Mouse (Mus musculus): ENCODE results near the gene Tead1. TPM values are rescaled to one million over a fixed set of nuclear protein-coding genes. Genes with fewer than 3 reads are reported as not detected.

Tead1 gene
- polyA plus RNA-seq, 1 experiment, result 25.1 TPM

DNA sequence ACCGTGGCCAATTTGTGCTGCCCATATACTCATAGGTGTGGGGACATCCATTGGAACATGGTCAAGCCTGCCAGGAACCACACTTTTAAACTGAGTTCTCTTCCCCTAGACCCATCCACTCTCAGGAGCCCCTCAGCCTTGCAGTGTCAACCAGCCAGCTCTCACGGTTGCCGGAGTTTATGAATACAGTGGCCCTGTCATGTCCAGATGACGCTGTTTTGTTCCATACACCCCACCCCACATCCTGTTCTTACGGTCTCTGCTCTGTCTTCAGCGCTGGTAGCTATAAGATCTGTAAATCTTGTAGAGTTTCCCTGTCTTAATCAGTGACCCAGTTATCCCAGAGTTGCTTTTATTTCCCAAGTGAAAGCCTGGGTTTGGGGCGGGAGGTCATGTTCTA is 222.6 kb downstream of the Tead1 start:
- Histone ChIP-seq H3K36me3 (ENCODE audit: control insufficient read depth, insufficient read depth) (peaks cover 25% of the 10 kb centered on the region), H3K4me3 (ENCODE audit: insufficient read depth, poor library complexity, severe bottlenecking) (no peak overlapping the region), H3ac (ENCODE audit: control insufficient read depth, insufficient read length, low read depth) (no peak overlapping the region), H3K27me3 (ENCODE audit: control insufficient read depth, insufficient read depth, insufficient read length) (no peaks in the 10 kb centered on the region), H3K79me2 (ENCODE audit: control insufficient read depth, insufficient read depth) (no peaks in the 10 kb centered on the region), H3K79me3 (ENCODE audit: low read depth) (no peaks in the 10 kb centered on the region)
- TF ChIP-seq CEBPB (IDR thresholded peaks at IDR 0.05; ENCODE audit: low read depth), result no peak
- no peak for TF ChIP-seq CTCF (IDR thresholded peaks at IDR 0.05; ENCODE audit: control insufficient read depth, insufficient read depth, insufficient read length)
- no peak for TF ChIP-seq MYOG (IDR thresholded peaks at IDR 0.05; ENCODE audit: control insufficient read depth, extremely low read depth, insufficient read length)
- TF ChIP-seq MAX (IDR thresholded peaks at IDR 0.05), result no peak
- TF ChIP-seq MYOD1 (IDR thresholded peaks at IDR 0.05; ENCODE audit: control insufficient read depth, insufficient read length, low read depth), result no peak
- no peak for TF ChIP-seq USF1 (IDR thresholded peaks at IDR 0.05; ENCODE audit: low read depth)
- no peak for TF ChIP-seq FOSL1 (IDR thresholded peaks at IDR 0.05; ENCODE audit: insufficient read depth, low read length, poor library complexity, severe bottlenecking)

DNA sequence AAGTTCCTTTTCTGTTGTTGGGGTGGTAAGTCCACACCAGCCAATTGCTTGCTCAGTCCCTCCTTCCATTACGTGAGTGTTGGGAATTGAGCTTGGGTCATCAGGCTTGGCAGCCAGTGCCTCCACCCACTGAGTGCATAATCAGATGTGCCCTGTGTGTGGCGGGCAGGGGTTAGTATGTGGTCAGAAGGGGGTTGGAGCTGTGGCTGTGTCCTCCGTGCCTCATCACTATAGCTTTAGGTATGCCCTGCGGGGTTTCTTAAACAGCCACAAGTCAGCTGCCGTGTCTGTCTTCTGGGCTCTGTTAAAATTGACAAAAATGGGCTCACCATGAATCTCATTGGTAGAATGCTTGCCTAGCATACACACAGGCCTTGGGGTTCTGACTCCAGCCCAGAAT is 227.7 kb downstream of the Tead1 start:
- Histone ChIP-seq H3ac (ENCODE audit: control insufficient read depth, insufficient read length, low read depth) (no peak overlapping the region), H3K27me3 (ENCODE audit: control insufficient read depth, insufficient read depth, insufficient read length) (no peaks in the 10 kb centered on the region), H3K79me3 (ENCODE audit: low read depth) (no peaks in the 10 kb centered on the region), H3K79me2 (ENCODE audit: control insufficient read depth, insufficient read depth) (no peaks in the 10 kb centered on the region), H3K36me3 (ENCODE audit: control insufficient read depth, insufficient read depth) (no peaks in the 10 kb centered on the region), H3K4me3 (ENCODE audit: insufficient read depth, poor library complexity, severe bottlenecking) (no peak overlapping the region)
- no peak for TF ChIP-seq FOSL1 (IDR thresholded peaks at IDR 0.05; ENCODE audit: insufficient read depth, low read length, poor library complexity, severe bottlenecking)
- TF ChIP-seq MYOG (IDR thresholded peaks at IDR 0.05; ENCODE audit: control insufficient read depth, extremely low read depth, insufficient read length), result no peak
- TF ChIP-seq CEBPB (IDR thresholded peaks at IDR 0.05; ENCODE audit: low read depth), result no peak
- TF ChIP-seq MYOD1 (IDR thresholded peaks at IDR 0.05; ENCODE audit: control insufficient read depth, insufficient read length, low read depth), result peak; percentile 66
- no peak for TF ChIP-seq USF1 (IDR thresholded peaks at IDR 0.05; ENCODE audit: low read depth)
- no peak for TF ChIP-seq MAX (IDR thresholded peaks at IDR 0.05)
- no peak for TF ChIP-seq CTCF (IDR thresholded peaks at IDR 0.05; ENCODE audit: control insufficient read depth, insufficient read depth, insufficient read length)

DNA sequence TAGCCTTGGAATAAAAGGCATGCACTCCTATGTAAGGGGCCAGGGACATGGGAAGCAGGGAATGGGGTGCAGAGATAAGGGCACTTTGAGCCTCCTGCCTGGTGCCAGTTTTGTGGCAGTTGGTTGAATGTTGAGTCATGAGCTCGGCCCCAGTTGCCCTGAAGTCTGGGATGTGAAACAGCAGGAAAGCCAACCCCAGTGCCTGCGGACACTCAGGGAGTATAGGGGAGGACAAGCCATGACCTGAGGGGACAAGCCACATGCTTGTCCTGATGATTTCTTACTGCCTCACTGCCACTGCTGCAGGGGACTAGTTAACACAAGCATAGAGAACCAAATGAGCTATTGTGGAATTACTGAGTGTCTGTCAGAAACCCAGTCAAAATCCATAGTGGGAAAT is 228.3 kb downstream of the Tead1 start:
- TF ChIP-seq MYOD1 (IDR thresholded peaks at IDR 0.05; ENCODE audit: control insufficient read depth, insufficient read length, low read depth) (no peak), MAX (IDR thresholded peaks at IDR 0.05) (no peak), CEBPB (IDR thresholded peaks at IDR 0.05; ENCODE audit: low read depth) (no peak), FOSL1 (IDR thresholded peaks at IDR 0.05; ENCODE audit: insufficient read depth, low read length, poor library complexity, severe bottlenecking) (no peak), USF1 (IDR thresholded peaks at IDR 0.05; ENCODE audit: low read depth) (no peak), MYOG (IDR thresholded peaks at IDR 0.05; ENCODE audit: control insufficient read depth, extremely low read depth, insufficient read length) (no peak), CTCF (IDR thresholded peaks at IDR 0.05; ENCODE audit: control insufficient read depth, insufficient read depth, insufficient read length) (no peak)
- Histone ChIP-seq H3K27me3 (ENCODE audit: control insufficient read depth, insufficient read depth, insufficient read length) (no peaks in the 10 kb centered on the region), H3K36me3 (ENCODE audit: control insufficient read depth, insufficient read depth) (no peaks in the 10 kb centered on the region), H3K79me3 (ENCODE audit: low read depth) (no peaks in the 10 kb centered on the region), H3K4me3 (ENCODE audit: insufficient read depth, poor library complexity, severe bottlenecking) (no peak overlapping the region), H3ac (ENCODE audit: control insufficient read depth, insufficient read length, low read depth) (no peak overlapping the region), H3K79me2 (ENCODE audit: control insufficient read depth, insufficient read depth) (no peaks in the 10 kb centered on the region)

DNA sequence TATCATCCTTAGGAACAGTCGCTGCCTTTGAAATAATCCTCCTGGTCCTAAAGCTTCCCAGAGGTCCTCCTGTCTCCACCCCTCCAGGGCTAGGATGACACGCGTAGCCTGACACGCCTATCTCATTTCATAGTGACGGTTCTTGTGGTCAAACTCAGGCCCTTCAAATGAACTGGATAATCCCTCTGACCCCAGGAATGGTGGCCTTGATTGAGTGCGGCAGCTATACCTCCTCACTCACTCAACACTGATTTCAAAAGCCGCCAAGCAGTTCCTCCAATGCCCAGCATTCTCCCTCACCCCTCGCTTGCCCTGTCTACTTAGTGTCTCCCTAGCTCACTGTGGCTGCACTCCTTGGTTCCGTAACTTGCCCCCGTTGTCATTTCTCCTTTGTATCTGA is 230.0 kb downstream of the Tead1 start:
- H3K79me2 ChIP-seq (ENCODE audit: control insufficient read depth, insufficient read depth), result no peaks in the 10 kb centered on the region
- H3K27me3 ChIP-seq (ENCODE audit: control insufficient read depth, insufficient read depth, insufficient read length), result no peaks in the 10 kb centered on the region
- TF ChIP-seq MAX (IDR thresholded peaks at IDR 0.05) (no peak), CEBPB (IDR thresholded peaks at IDR 0.05; ENCODE audit: low read depth) (no peak), CTCF (IDR thresholded peaks at IDR 0.05; ENCODE audit: control insufficient read depth, insufficient read depth, insufficient read length) (no peak), USF1 (IDR thresholded peaks at IDR 0.05; ENCODE audit: low read depth) (no peak), MYOD1 (IDR thresholded peaks at IDR 0.05; ENCODE audit: control insufficient read depth, insufficient read length, low read depth) (peak; percentile 55)

DNA sequence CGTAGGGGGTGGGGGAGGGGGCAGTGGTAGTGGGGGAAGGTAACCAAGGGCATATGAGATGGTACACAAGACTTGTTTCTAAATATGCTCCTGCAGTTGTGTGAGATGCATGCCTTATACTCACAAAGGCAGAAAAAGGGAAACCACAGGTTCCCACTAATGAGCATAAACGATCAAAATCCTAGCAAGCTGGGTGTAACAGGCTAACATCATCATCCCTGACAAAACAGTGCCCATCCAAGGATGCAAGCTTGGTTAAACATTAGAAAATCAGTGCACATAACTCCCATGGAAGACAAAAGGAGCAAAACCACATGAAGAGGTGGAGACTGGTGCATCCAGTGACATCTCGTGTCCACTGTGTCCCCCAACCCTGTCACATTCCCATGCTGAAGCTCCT is 233.9 kb downstream of the Tead1 start:
- H3ac ChIP-seq (ENCODE audit: control insufficient read depth, insufficient read length, low read depth), result no peak overlapping the region
- no peak overlapping the region for H3K4me3 ChIP-seq (ENCODE audit: insufficient read depth, poor library complexity, severe bottlenecking)
- no peaks in the 10 kb centered on the region for H3K36me3 ChIP-seq (ENCODE audit: control insufficient read depth, insufficient read depth)
- H3K79me2 ChIP-seq (ENCODE audit: control insufficient read depth, insufficient read depth), result no peaks in the 10 kb centered on the region
- TF ChIP-seq USF1 (IDR thresholded peaks at IDR 0.05; ENCODE audit: low read depth), result no peak
- no peak for TF ChIP-seq CEBPB (IDR thresholded peaks at IDR 0.05; ENCODE audit: low read depth)
- TF ChIP-seq MAX (IDR thresholded peaks at IDR 0.05), result no peak
- no peak for TF ChIP-seq MYOD1 (IDR thresholded peaks at IDR 0.05; ENCODE audit: control insufficient read depth, insufficient read length, low read depth)
- TF ChIP-seq FOSL1 (IDR thresholded peaks at IDR 0.05; ENCODE audit: insufficient read depth, low read length, poor library complexity, severe bottlenecking), result no peak
- no peak for TF ChIP-seq MYOG (IDR thresholded peaks at IDR 0.05; ENCODE audit: control insufficient read depth, extremely low read depth, insufficient read length)
- no peak for TF ChIP-seq CTCF (IDR thresholded peaks at IDR 0.05; ENCODE audit: control insufficient read depth, insufficient read depth, insufficient read length)
- H3K27me3 ChIP-seq (ENCODE audit: control insufficient read depth, insufficient read depth, insufficient read length), result no peaks in the 10 kb centered on the region
- H3K79me3 ChIP-seq (ENCODE audit: low read depth), result no peaks in the 10 kb centered on the region

More for the DNA sequence above, 230.0 kb downstream of the Tead1 start:
- no peak overlapping the region for H3K4me3 ChIP-seq (ENCODE audit: insufficient read depth, poor library complexity, severe bottlenecking)
- no peaks in the 10 kb centered on the region for H3K79me3 ChIP-seq (ENCODE audit: low read depth)
- no peaks in the 10 kb centered on the region for H3K36me3 ChIP-seq (ENCODE audit: control insufficient read depth, insufficient read depth)
- H3ac ChIP-seq (ENCODE audit: control insufficient read depth, insufficient read length, low read depth), result no peak overlapping the region

DNA sequence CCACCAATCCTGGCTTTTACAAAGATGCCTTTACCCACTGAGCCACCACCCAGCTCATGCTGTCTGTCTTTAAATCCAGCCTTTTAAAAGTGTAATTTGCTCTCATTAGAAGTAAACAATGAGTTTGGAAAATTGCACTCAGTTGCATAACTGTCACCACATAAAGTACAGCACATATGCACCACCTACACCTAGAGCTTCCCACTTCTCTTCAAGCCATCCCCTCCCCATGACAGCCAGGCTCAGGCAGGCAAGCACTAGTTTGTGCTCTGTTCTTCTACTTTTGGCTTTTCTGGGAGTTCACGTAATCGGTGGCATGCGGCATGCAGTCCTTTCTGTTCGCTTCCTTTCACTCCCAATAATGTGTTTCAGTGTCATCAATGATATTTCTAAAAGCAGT is 236.5 kb downstream of the Tead1 start:
- no peaks in the 10 kb centered on the region for H3K79me3 ChIP-seq (ENCODE audit: low read depth)
- TF ChIP-seq MAX (IDR thresholded peaks at IDR 0.05), result no peak
- no peak for TF ChIP-seq CTCF (IDR thresholded peaks at IDR 0.05; ENCODE audit: control insufficient read depth, insufficient read depth, insufficient read length)
- TF ChIP-seq CEBPB (IDR thresholded peaks at IDR 0.05; ENCODE audit: low read depth), result no peak
- TF ChIP-seq FOSL1 (IDR thresholded peaks at IDR 0.05; ENCODE audit: insufficient read depth, low read length, poor library complexity, severe bottlenecking), result no peak
- no peak for TF ChIP-seq USF1 (IDR thresholded peaks at IDR 0.05; ENCODE audit: low read depth)
- no peak for TF ChIP-seq MYOG (IDR thresholded peaks at IDR 0.05; ENCODE audit: control insufficient read depth, extremely low read depth, insufficient read length)
- no peak for TF ChIP-seq MYOD1 (IDR thresholded peaks at IDR 0.05; ENCODE audit: control insufficient read depth, insufficient read length, low read depth)

More for the DNA sequence above, 236.5 kb downstream of the Tead1 start:
- no peaks in the 10 kb centered on the region for H3K36me3 ChIP-seq (ENCODE audit: control insufficient read depth, insufficient read depth)
- no peak overlapping the region for H3K4me3 ChIP-seq (ENCODE audit: insufficient read depth, poor library complexity, severe bottlenecking)
- no peak overlapping the region for H3ac ChIP-seq (ENCODE audit: control insufficient read depth, insufficient read length, low read depth)
- H3K79me2 ChIP-seq (ENCODE audit: control insufficient read depth, insufficient read depth), result no peaks in the 10 kb centered on the region
- H3K27me3 ChIP-seq (ENCODE audit: control insufficient read depth, insufficient read depth, insufficient read length), result no peaks in the 10 kb centered on the region

All from C2C12 (cell line).